Mouse (Mus musculus) midbrain, embryonic 10.5 days (tissue): ENCODE results near the gene Dgkg. TPM values are rescaled to one million over a fixed set of nuclear protein-coding genes. Genes with fewer than 3 reads are reported as not detected.

Source experiments
- DNase-seq: peaks from one replicate; pipeline ENCODE4 v3.0.0-alpha.2; 2017; ENCODE audit warnings: low spot score
- H3K27ac ChIP-seq: fragments of 300-500 bp; sonication (generic); replicated peaks from 2 replicates; pipeline ENCODE4 v1.5.1; 2016; ENCODE audit warnings: mild to moderate bottlenecking
- H3K27me3 ChIP-seq: fragments of 300-500 bp; sonication (generic); 2 replicates; pipeline ENCODE4 v1.6.1; 2016; ENCODE audit warnings: low read depth, mild to moderate bottlenecking; ENCODE audit not compliant: poor library complexity, severe bottlenecking
- H3K36me3 ChIP-seq: fragments of 300-500 bp; sonication (generic); 2 replicates; pipeline ENCODE4 v1.6.1; 2016; ENCODE audit warnings: mild to moderate bottlenecking, moderate library complexity
- H3K4me1 ChIP-seq: fragments of 300-500 bp; sonication (generic); 2 replicates; pipeline ENCODE4 v1.6.1; 2016
- H3K4me3 ChIP-seq: fragments of 300-500 bp; sonication (generic); 2 replicates; pipeline ENCODE4 v1.5.1; 2016; ENCODE audit warnings: mild to moderate bottlenecking, moderate library complexity
- H3K9me3 ChIP-seq: fragments of 300-500 bp; sonication (generic); replicated peaks from 2 replicates; pipeline ENCODE4 v1.6.1; 2016; ENCODE audit warnings: mild to moderate bottlenecking
- whole genome bisulfite sequencing: fragments of 180-500 bp; shearing (Covaris S2); methylation state at CpG from one replicate; pipeline ENCODE4 v1.1.7; 2016; 5-methylcytosine and 5-hydroxymethylcytosine counted together
- polyA plus RNA-seq: library from polyadenylated mRNA; unstranded; fragments of >200 nt; fragmentation: Nextera tagmentation; extraction: Ambion mirVana; gene quantifications from 2 replicates; pipeline ENCODE4 v1.2.1, GENCODE M21; 2016

The Dgkg gene
- polyA plus RNA-seq, 1 experiment from 2014 or later = 0.07 TPM

DNA sequence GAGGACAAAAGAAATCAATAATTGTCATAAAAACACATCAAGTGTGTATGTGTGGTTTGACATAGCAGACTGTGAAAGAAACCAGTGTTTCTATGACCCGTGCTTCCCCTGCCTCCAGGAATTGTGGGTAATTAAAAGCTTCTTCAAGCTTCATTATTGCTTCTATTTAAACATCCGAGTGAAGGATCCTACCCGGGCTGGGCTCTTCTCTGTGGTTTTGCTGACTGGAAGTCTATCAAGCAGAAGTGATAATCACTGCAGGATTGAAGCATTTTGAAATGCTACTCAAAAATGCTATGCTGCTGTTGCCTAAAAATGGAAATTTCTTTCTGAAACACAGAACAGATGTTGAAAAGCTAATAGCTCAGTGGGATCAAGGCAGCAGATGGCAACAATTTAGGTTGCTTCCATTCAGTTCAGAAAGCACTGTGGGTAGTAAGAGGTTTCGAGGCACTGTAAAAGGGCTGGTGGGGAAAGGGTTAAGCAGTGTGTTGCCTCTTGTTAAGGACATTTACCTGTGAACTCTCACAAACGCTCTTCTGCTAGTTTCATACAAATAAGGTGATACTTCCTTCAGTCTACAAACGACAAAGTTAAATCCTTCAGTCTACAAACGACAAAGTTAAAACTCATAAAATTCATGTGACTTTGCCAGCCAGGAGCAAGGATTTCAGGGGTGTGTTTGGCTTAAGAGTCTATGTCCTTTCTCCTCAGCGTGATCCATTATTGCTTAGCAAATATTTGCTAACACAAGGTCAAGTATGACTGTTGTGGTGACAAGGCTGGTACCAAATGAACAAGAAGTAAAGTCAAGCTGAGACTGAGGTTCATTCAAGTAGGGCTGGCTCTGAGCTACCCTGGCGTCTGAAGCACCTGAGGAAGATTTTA lies 43.6 kb downstream of the Dgkg start:
- Histone ChIP-seq H3K27me3 (peaks cover 4% of the 10 kb centered on the region; the same call in 1 of the 2 replicates), H3K27ac (no peak overlapping the region), H3K36me3 (no peaks in the 10 kb centered on the region), H3K4me3 (no peak overlapping the region), H3K4me1 (peaks cover 2% of the 10 kb centered on the region), H3K9me3 (no peaks in the 10 kb centered on the region)
- WGBS = 79% methylated on average over 9 of the region's 9 CpGs
- DNase-seq = no peak

DNA sequence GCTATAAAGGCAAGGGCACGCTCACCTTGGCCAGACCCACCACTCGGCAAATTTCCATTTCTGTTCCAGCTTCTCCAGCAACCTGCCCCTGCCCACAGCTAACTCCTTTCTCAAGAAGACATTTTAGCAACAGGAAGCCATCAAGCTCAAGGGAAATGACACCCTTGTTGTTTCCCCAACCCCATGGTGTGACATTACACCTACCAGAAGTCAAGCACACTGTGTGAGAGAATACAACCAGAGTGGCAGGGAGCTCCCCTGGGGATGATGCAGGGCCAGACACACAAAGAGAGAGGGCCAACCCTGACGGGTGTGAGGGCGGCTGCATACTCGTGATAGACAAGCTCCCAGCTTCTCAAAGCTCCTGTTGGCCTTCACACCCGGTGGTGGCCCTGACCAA lies 49.0 kb downstream of the Dgkg start:
- no peaks in the 10 kb centered on the region for H3K36me3 ChIP-seq
- H3K9me3 ChIP-seq = no peaks in the 10 kb centered on the region
- 43% methylated on average over 6 of the region's 6 CpGs for WGBS
- peaks cover 7% of the 10 kb centered on the region for H3K4me1 ChIP-seq
- H3K27me3 ChIP-seq = peaks cover 4% of the 10 kb centered on the region; the same call in 1 of the 2 replicates
- no peak overlapping the region for H3K4me3 ChIP-seq
- 0 out of 2 replicates have a peak overlapping the region, but pooled peaks have one; percentile 42 for H3K27ac ChIP-seq
- no peak for DNase-seq

DNA sequence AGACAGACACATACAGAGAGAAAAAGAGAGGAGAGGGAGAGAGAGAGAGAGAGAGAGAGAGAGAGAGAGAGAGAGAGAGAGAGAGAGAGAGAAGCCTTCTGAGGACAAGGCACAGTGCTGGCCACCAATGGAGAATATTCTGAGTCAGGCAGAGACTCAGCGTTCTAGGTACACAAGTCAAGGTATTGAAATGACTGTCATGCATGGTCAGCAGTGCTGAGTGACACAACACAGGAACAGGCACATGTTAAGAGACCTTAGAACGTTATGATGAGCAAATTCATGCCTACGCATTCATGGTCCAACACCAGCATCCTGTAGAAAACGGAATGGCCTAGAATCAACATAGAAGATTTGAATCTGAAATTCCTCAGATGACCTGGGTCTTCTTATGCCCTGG lies 50.0 kb downstream of the Dgkg start:
- Histone ChIP-seq H3K27me3 (peaks cover 4% of the 10 kb centered on the region; the same call in 1 of the 2 replicates), H3K27ac (no peak overlapping the region), H3K9me3 (no peaks in the 10 kb centered on the region), H3K36me3 (no peaks in the 10 kb centered on the region), H3K4me3 (no peak overlapping the region), H3K4me1 (peaks cover 7% of the 10 kb centered on the region)
- WGBS = 92% methylated on average over 4 of the region's 4 CpGs
- no peak for DNase-seq

DNA sequence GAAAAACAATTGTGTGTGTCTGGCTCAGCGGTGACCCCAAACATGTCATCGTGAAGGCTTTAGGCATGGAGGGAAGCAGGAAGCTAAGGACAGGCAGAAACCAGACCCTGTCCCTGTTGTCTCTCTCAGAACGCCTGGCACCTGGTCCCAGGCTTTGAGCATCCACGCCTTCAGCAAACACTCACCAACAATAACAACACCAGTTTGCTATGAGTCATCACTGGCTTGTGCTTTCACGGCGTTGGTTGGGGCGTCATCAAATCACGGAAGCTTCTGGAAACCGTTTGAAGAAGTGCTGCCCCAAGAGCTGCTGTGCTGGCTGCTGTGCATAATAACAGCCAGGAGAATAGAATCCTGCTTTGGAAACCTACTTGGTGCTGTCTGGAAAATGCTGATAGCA lies 54.6 kb downstream of the Dgkg start:
- Histone ChIP-seq H3K9me3 (no peaks in the 10 kb centered on the region), H3K27me3 (no peaks in the 10 kb centered on the region), H3K4me1 (0 out of 2 replicates have a peak, but pooled peaks cover 4% of the 10 kb centered on the region), H3K27ac (no peak overlapping the region), H3K4me3 (no peak overlapping the region), H3K36me3 (no peaks in the 10 kb centered on the region)
- 92% methylated on average over 9 of the region's 9 CpGs for whole genome bisulfite sequencing
- no peak for DNase-seq

DNA sequence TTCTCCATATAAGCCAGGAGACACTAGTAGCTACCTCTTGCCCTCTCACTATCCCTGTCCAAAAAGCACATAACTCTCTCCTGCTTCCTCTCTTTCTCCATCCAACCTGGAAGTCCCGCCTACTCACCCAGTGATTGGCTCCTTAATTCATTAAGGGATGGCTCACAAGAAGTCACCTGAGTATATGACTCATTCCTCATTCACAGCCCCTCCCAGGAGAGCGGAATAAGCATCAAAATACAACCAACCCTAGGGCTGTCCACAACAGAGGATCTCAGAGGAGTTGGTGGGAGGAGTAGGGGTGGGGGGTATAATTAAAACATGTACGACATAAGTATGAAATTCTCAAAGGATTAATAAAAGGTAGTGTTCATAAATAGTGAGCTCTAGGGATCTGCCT lies 55.3 kb downstream of the Dgkg start:
- Histone ChIP-seq H3K36me3 (no peaks in the 10 kb centered on the region), H3K4me1 (0 out of 2 replicates have a peak, but pooled peaks cover 4% of the 10 kb centered on the region), H3K9me3 (no peaks in the 10 kb centered on the region), H3K27me3 (no peaks in the 10 kb centered on the region), H3K4me3 (no peak overlapping the region), H3K27ac (no peak overlapping the region)
- no peak for DNase-seq
- WGBS = 90% methylated on average over 3 of the region's 3 CpGs

DNA sequence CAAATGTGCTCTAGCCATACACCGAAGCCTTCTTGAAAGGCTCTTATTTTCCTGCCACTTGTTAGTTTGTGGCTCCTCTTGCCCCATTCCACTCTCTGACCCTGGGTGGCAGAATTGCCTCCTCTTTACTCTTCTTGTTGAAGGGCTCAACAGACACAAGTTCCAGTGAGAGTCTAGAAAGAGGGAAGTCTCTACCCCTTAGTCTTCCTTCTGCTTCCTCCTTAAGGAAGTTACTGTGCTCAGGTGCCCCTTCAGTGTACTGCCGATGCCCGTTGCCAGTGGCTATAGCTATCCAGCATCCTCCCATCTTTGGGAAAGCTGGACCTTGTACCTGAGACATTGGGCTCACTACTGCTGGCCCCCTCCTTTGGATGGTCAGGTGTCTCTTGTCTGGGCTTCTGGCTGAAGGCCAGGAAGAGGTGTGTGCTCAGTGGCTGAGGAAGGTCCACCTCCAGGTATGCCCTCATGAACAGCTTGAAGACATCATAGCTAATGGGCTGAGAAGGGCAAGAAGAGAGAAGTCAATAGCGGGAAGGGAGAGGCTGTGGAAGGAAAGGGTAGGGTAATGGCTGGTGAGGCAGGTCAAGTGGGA lies 56.8 kb downstream of the Dgkg start:
- H3K36me3 ChIP-seq = no peaks in the 10 kb centered on the region
- 0 out of 2 replicates have a peak, but pooled peaks cover 4% of the 10 kb centered on the region for H3K4me1 ChIP-seq
- 88% methylated on average over 4 of the region's 4 CpGs for WGBS
- no peaks in the 10 kb centered on the region for H3K9me3 ChIP-seq
- H3K27ac ChIP-seq = no peak overlapping the region
- H3K27me3 ChIP-seq = no peaks in the 10 kb centered on the region
- no peak for DNase-seq
- no peak overlapping the region for H3K4me3 ChIP-seq

DNA sequence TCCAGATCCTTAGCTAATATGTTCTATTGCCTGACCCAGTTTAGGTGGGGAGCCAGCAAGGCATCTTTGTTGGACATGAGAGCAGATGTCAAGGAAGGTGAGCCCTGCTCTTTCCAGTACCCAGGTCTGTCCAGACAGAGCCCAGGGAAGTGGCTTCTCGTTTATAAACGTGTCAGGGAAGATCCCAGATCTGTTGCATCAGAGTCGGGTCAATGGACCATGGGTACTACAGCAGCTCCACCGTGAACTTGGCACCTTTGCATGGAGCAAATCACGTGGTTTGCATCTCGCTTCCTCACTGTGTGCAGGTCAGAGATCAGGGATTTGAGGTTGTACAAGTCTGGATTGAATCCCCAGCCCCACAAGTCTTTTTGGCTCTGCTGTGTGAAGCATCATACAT lies 58.3 kb downstream of the Dgkg start:
- 80% methylated on average over 6 of the region's 6 CpGs for WGBS
- Histone ChIP-seq H3K9me3 (no peaks in the 10 kb centered on the region), H3K4me3 (no peak overlapping the region), H3K36me3 (no peaks in the 10 kb centered on the region), H3K27me3 (no peaks in the 10 kb centered on the region), H3K27ac (no peak overlapping the region), H3K4me1 (0 out of 2 replicates have a peak, but pooled peaks cover 4% of the 10 kb centered on the region)
- DNase-seq = no peak

DNA sequence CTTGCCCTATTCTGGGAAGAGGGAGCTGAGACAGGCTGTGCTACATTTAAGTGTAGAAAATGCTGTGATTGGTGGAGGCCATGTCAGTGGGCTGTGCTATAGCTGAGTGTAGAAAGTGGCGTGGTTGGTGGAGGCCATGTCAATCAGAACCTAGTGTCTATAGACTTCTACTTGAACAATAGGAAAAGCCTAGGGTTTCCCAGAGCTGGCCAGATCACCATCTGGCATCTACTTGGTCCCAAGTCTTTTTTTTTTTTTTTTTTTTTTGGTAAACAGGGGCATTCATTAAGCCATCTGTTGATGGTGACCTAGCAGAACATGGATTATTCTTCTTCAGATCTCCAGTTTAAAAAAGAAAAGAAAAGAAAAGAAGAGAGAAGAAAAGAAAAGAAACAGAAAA lies 60.6 kb downstream of the Dgkg start:
- H3K27me3 ChIP-seq = no peaks in the 10 kb centered on the region
- no peak for DNase-seq
- H3K36me3 ChIP-seq = no peaks in the 10 kb centered on the region
- H3K9me3 ChIP-seq = no peaks in the 10 kb centered on the region
- H3K4me1 ChIP-seq = 0 out of 2 replicates have a peak, but pooled peaks cover 4% of the 10 kb centered on the region
- no peak overlapping the region for H3K4me3 ChIP-seq
- 86% methylated on average over 1 of the region's 1 CpGs for WGBS
- H3K27ac ChIP-seq = no peak overlapping the region

DNA sequence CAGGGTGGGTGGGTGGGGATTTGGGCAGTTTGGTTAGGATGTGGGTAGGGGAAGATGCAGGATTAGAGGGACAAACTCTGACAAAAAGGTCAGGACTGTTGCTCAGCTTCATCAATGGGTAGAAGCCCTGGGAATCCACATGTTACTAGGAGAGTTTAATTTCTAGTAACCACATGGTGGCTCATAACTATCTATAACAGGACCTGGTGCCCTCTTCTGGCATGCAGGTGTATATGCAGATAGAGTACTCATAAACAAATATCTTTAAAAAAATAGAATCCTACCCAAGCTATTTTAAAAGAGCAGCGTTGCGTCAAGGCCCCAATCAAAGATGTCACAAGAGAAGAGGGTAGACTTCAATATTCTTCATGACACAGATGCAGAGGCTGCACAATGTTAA lies 63.1 kb downstream of the Dgkg start:
- DNase-seq = no peak
- Histone ChIP-seq H3K9me3 (no peaks in the 10 kb centered on the region), H3K27ac (no peak overlapping the region), H3K27me3 (no peaks in the 10 kb centered on the region), H3K4me1 (no peaks in the 10 kb centered on the region), H3K4me3 (no peak overlapping the region), H3K36me3 (no peaks in the 10 kb centered on the region)
- 87% methylated on average over 2 of the region's 2 CpGs for WGBS

DNA sequence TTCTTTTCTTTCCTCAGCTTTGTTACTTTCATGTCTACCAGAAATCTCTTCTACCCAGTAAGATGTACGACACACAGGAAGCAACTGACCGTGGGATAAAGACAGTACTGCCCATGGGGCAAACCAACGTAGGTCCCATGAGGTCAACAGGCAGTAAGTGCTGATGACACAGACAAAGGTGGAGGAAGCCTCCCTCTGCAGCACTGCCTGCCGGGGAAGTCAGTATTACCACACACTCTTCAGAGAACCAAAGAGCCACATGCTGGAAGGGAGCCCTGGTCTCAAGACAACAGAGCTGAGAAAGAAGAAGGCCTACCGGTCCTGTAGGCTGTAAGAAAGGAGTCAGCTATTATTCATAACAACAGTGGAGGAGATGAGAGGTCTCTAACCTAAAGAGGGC lies 67.4 kb downstream of the Dgkg start:
- no peak overlapping the region for H3K4me3 ChIP-seq
- no peaks in the 10 kb centered on the region for H3K36me3 ChIP-seq
- H3K9me3 ChIP-seq = no peaks in the 10 kb centered on the region
- H3K4me1 ChIP-seq = no peaks in the 10 kb centered on the region
- H3K27me3 ChIP-seq = no peaks in the 10 kb centered on the region
- DNase-seq = no peak
- H3K27ac ChIP-seq = no peak overlapping the region
- WGBS = 89% methylated on average over 5 of the region's 5 CpGs

DNA sequence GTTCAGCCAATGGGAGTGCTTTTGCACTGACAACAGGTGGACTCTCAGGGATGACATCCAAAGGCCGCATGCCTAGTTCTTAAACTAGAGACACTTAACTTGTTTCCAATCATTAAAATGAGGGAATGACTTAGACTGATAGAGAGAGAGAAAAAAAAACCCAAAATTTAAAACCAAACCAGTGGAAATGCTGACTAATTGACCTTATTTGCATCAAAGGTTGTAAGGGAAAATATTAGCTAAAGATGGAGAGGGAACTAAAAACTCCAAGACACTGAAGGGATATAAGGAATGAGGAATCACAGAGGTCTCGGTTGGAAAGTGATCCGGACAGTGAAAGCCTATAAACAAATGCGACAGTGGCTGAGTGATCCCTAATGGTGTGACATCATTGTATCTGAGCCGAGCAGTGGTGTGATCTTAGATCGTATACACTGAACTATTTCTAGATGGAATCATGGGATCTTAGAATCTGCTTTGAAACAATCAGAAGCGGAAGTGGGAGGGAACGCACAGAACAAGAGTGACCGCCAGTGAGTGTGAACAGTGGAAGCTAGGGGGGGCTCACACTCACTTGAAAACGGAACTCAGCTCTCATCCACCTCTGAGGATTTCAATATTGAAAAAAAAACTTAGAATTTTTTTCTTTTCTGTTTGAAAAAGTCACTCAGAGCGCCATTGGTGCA lies 70.7 kb downstream of the Dgkg start:
- Histone ChIP-seq H3K9me3 (no peaks in the 10 kb centered on the region), H3K4me3 (no peak overlapping the region), H3K4me1 (0 out of 2 replicates have a peak, but pooled peaks cover 5% of the 10 kb centered on the region), H3K36me3 (no peaks in the 10 kb centered on the region), H3K27me3 (no peaks in the 10 kb centered on the region), H3K27ac (no peak overlapping the region)
- WGBS = 86% methylated on average over 11 of the region's 11 CpGs
- DNase-seq = no peak

DNA sequence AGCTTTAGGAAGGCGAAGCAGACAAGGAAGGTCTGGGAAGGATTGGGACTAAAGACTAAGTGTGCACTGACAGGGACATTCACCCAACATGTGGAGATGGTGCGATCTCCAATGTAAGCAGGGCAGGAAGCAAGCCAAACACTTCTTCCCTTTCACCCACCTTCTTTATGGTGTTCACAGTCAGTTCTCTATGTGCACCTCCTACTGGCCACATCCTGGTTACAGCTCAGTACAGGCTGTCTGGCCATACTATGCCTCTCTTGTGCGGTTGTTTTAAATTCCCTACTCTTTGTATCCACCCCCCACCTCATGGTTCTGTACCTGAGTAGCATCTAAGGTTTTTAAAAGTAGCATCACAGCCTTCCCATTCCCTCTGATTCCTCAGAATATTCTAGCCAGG lies 71.5 kb downstream of the Dgkg start:
- H3K9me3 ChIP-seq = no peaks in the 10 kb centered on the region
- 91% methylated on average over 3 of the region's 3 CpGs for WGBS

More for the DNA sequence above, 71.5 kb downstream of the Dgkg start:
- Histone ChIP-seq H3K36me3 (no peaks in the 10 kb centered on the region), H3K27ac (no peak overlapping the region), H3K4me3 (no peak overlapping the region), H3K4me1 (0 out of 2 replicates have a peak, but pooled peaks cover 5% of the 10 kb centered on the region), H3K27me3 (no peaks in the 10 kb centered on the region)
- DNase-seq = no peak
